Mouse (Mus musculus) lung, adult 2 months (tissue): ENCODE data around the gene Chd2. TPM values are rescaled to one million over a fixed set of nuclear protein-coding genes. Genes with fewer than 3 reads are reported as not detected.

Source experiments
- DNase-seq: peaks from one replicate; pipeline ENCODE4 v3.0.0; 2022
- H3K4me1 ChIP-seq: fragments of 200-500 bp; 2 replicates; pipeline ENCODE4 v1.6.1; 2011; ENCODE audit warnings: low read length; ENCODE audit not compliant: control insufficient read depth, insufficient read depth
- H3K4me3 ChIP-seq: fragments of 200-500 bp; replicated peaks from 2 replicates; pipeline ENCODE3; 2011; ENCODE audit warnings: low read depth, mild to moderate bottlenecking, control low read depth, low read length; ENCODE audit errors: extremely low read depth
- CTCF ChIP-seq: fragments of 200-500 bp; IDR thresholded peaks from 2 replicates; pipeline ENCODE4 v1.5.1; 2011; ENCODE audit warnings: mild to moderate bottlenecking, low read length, control low read depth; ENCODE audit not compliant: insufficient read depth
- POLR2A ChIP-seq: fragments of 200-500 bp; IDR thresholded peaks from 2 replicates; pipeline ENCODE4 v1.6.1; 2011; ENCODE audit warnings: low read depth, mild to moderate bottlenecking, control low read depth, low read length, borderline replicate concordance; ENCODE audit errors: extremely low read depth
- WGBS: fragments of 180-500 bp; shearing (Covaris S2); methylation state at CpG from one replicate; pipeline ENCODE4 v1.1.7; 2018; 5-methylcytosine and 5-hydroxymethylcytosine counted together
- polyA plus RNA-seq: library from polyadenylated mRNA; depleted of rRNA; stranded (reverse); fragments of >200 nt; gene quantifications from 2 replicates; pipeline ENCODE4 v1.2.3, GENCODE M21; 2012

Gene Chd2
- polyA plus RNA-seq, 1 experiment: 48.5 TPM

- Histone ChIP-seq H3K4me1 (no peaks in the 10 kb centered on the region; the same call in 1 of the 2 replicates), H3K4me3 (no peak overlapping the region)
- TF ChIP-seq POLR2A (no peak), CTCF (no peak)
- 76% methylated on average over 6 of the region's 6 CpGs for WGBS
- DNase-seq: no peak
Observed at GRCm38 (mm10) chr7:73481094-73481493, 60.5 kb downstream of the Chd2 start.

- DNase-seq: no peak
- TF ChIP-seq POLR2A (no peak), CTCF (no peak)
Observed at GRCm38 (mm10) chr7:73479506-73479905, 62.1 kb downstream of the Chd2 start.

GRCm38 (mm10) chr7:73478157-73479058 is 63.2 kb downstream of the Chd2 start:
- H3K4me3 ChIP-seq: no peak overlapping the region
- H3K4me1 ChIP-seq: no peaks in the 10 kb centered on the region; the same call in 1 of the 2 replicates
- whole genome bisulfite sequencing: 77% methylated on average over 11 of the region's 11 CpGs
- TF ChIP-seq POLR2A: no peak
- TF ChIP-seq CTCF: no peak
- DNase-seq: no peak

More at GRCm38 (mm10) chr7:73479506-73479905, 62.1 kb downstream of the Chd2 start:
- H3K4me3 ChIP-seq: no peak overlapping the region
- H3K4me1 ChIP-seq: no peaks in the 10 kb centered on the region; the same call in 1 of the 2 replicates
- WGBS: 47% methylated on average over 3 of the region's 3 CpGs

DNA sequence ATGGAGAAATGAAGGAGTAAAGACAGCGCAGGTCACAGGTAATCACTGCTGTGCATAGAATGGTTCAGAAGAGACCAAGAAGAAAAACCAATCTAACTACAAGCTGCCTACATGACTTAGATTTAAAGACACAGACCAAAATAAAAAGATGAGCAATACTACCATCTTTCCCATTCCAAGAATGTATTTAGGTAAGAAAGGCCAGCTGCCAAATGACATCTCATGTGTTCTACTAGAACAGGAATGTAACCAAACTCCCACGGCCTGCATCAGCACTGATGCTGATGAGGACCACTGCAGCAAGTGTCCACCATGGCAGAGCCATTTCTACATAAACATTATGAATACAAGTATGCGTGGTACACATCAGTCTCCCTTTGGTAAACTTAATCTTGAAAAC is 73.9 kb downstream of the Chd2 start:
- WGBS: 90% methylated on average over 3 of the region's 3 CpGs
- Histone ChIP-seq H3K4me1 (no peaks in the 10 kb centered on the region; the same call in 1 of the 2 replicates), H3K4me3 (no peak overlapping the region)

DNA sequence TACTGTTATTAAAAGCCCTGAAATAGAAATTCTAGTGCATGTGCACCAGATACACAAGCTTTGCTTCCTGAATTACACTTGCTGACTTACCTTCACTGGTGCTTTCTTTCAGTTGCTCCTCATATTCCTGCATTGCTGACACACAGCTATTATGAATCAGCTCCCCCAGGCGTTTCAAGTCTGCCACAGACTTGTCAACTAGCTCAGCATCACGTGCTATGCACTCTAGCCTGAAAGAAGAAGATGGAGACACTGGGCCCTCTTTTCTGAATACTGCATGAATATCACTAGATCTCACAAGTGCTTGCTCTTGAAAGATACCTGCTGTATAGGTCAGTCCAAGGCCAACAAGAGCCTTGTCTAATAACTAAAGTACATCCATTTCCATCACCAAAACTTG is 78.1 kb downstream of the Chd2 start:
- whole genome bisulfite sequencing: 77% methylated on average over 2 of the region's 2 CpGs
- no peaks in the 10 kb centered on the region for H3K4me1 ChIP-seq
- H3K4me3 ChIP-seq: no peak overlapping the region
- DNase-seq: no peak
- TF ChIP-seq CTCF (no peak), POLR2A (no peak)

More for the DNA sequence above, 73.9 kb downstream of the Chd2 start:
- no peak for DNase-seq
- TF ChIP-seq POLR2A: no peak
- no peak for TF ChIP-seq CTCF

DNA sequence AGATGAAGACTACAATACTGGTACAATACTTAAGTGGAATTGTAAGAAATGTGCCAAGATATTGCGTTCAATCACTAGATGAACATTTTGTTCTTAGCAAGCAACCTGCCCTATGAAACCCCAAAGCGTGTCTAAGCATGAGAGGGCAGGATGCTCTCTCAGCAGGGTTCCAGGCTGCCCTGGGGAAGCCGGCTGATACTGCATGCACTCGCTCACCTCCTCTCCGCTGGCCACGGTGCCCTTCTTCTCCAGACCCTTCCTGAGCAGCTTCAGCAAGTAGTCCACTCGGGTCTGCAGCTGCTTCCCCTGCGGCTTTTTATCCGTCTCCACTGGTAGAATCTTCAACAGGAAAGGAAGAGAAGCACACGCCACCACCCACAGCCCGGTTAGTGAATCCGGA is 87.5 kb downstream of the Chd2 start:
- TF ChIP-seq POLR2A (no peak), CTCF (no peak)
- no peak for DNase-seq
- no peaks in the 10 kb centered on the region for H3K4me1 ChIP-seq
- no peak overlapping the region for H3K4me3 ChIP-seq
- WGBS: 88% methylated on average over 12 of the region's 12 CpGs

- no peak for DNase-seq
- H3K4me1 ChIP-seq: no peaks in the 10 kb centered on the region
- no peak overlapping the region for H3K4me3 ChIP-seq
- TF ChIP-seq CTCF (no peak), POLR2A (no peak)
- 87% methylated on average over 3 of the region's 3 CpGs for WGBS
Observed at GRCm38 (mm10) chr7:73452187-73452808, 89.3 kb downstream of the Chd2 start.

- 89% methylated on average over 4 of the region's 4 CpGs for WGBS
- H3K4me1 ChIP-seq: no peaks in the 10 kb centered on the region
- TF ChIP-seq POLR2A (no peak), CTCF (no peak)
- H3K4me3 ChIP-seq: no peak overlapping the region
- DNase-seq: no peak
Observed at GRCm38 (mm10) chr7:73451594-73451993, 90.0 kb downstream of the Chd2 start.

DNA sequence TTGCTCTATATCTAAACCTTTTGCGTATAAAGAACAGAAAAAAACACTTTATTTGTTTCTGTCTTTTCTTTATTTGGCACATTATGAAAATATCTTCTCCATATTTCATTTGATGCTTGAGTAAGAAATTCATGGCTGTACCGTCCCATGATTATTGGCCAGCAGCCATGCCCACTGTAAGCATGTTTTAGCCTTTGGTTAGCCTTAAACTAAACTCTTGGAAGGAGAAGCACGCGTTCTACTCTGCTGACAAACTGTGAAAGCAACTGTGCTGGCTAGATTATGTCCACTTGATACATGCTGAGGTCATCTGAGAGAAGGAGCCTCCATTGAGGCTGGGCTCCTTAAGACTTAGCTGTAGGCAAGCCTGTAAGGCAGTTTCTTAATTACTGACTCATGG is 99.4 kb downstream of the Chd2 start:
- TF ChIP-seq POLR2A: no peak
- WGBS: 81% methylated on average over 4 of the region's 4 CpGs
- no peak overlapping the region for H3K4me3 ChIP-seq
- no peak for DNase-seq
- H3K4me1 ChIP-seq: no peaks in the 10 kb centered on the region
